Mouse (Mus musculus): Measurements from ENCODE around the gene Cyp2d22.

- TF ChIP-seq GATA1 (IDR thresholded peaks at IDR 0.05; ENCODE audit: borderline replicate concordance, low read length) (no peak), FLI1 (IDR thresholded peaks at IDR 0.05; ENCODE audit: low read length) (no peak)
These were observed 22.7 kb upstream of the Cyp2d22 start for GRCm38 (mm10) chr15:82402741-82403140.

Measured in megakaryocyte, embryonic 14.5 days (primary cell).